Mouse (Mus musculus) liver, embryonic 16.5 days (tissue): ENCODE measurements at regions not wholly inside any gene's neighbourhood (a gene's known extent, or its start where the extent isn't known, plus 50 kb on each side); places are given as distances from the start of the nearest gene placed in this dataset.

Source experiments
- ATAC-seq: fragments of 200-750 bp; cut with Nextera tagmentation; 2 replicates; pipeline ENCODE4 v1.8.0; 2017; ENCODE audit warnings: low read depth, mild to moderate bottlenecking, moderate number of reproducible peaks, moderate library complexity
- H3K27ac ChIP-seq: fragments of 300-500 bp; sonication (generic); 2 replicates; pipeline ENCODE4 v1.5.1; 2014; ENCODE audit warnings: mild to moderate bottlenecking, low read length
- H3K27me3 ChIP-seq: fragments of 300-500 bp; sonication (generic); 2 replicates; pipeline ENCODE4 v1.6.1; 2014; ENCODE audit warnings: low read depth, low read length, mixed read lengths; ENCODE audit not compliant: control insufficient read depth, insufficient read depth
- H3K36me3 ChIP-seq: fragments of 300-500 bp; sonication (generic); 2 replicates; pipeline ENCODE4 v1.6.1; 2014; ENCODE audit warnings: mild to moderate bottlenecking; ENCODE audit not compliant: control insufficient read depth, insufficient read depth
- H3K4me1 ChIP-seq: fragments of 300-500 bp; sonication (generic); 2 replicates; pipeline ENCODE4 v1.6.1; 2014; ENCODE audit warnings: low read depth, low read length, mixed read lengths; ENCODE audit not compliant: control insufficient read depth
- H3K4me2 ChIP-seq: fragments of 300-500 bp; sonication (generic); 2 replicates; pipeline ENCODE4 v1.6.1; 2014; ENCODE audit warnings: low read depth, low read length, mixed read lengths
- H3K4me3 ChIP-seq: fragments of 300-500 bp; sonication (generic); 2 replicates; pipeline ENCODE4 v1.5.1; 2014; ENCODE audit warnings: low read depth, mild to moderate bottlenecking, low read length
- H3K9ac ChIP-seq: fragments of 300-500 bp; sonication (generic); 2 replicates; pipeline ENCODE4 v1.6.1; 2014; ENCODE audit warnings: low read depth, low read length
- H3K9me3 ChIP-seq: fragments of 300-500 bp; sonication (generic); replicated peaks from 2 replicates; pipeline ENCODE4 v1.6.1; 2016; ENCODE audit warnings: low read length; ENCODE audit not compliant: control insufficient read depth
- WGBS: fragments of 180-500 bp; shearing (Covaris S2); extraction: QIAGEN DNeasy Blood & Tissue Kit; methylation state at CpG from one replicate; pipeline ENCODE4 v1.1.7; 2014; ENCODE audit not compliant: insufficient replicate concordance; 5-methylcytosine and 5-hydroxymethylcytosine counted together

- Histone ChIP-seq H3K9ac (no peak overlapping the region), H3K4me1 (no peaks in the 10 kb centered on the region), H3K9me3 (no peaks in the 10 kb centered on the region), H3K36me3 (no peaks in the 10 kb centered on the region), H3K4me2 (no peak overlapping the region), H3K4me3 (no peak overlapping the region), H3K27ac (no peak overlapping the region), H3K27me3 (no peaks in the 10 kb centered on the region)
- no peak for ATAC-seq
- 39% methylated on average over 4 of the region's 4 CpGs for WGBS
Observed at GRCm38 (mm10) chr16:5651002-5651401, 234.2 kb upstream of the Rbfox1 start.

GRCm38 (mm10) chr16:5639956-5640355 lies 245.2 kb upstream of the Rbfox1 start:
- ATAC-seq, result no peak
- Histone ChIP-seq H3K4me1 (no peaks in the 10 kb centered on the region), H3K9ac (no peak overlapping the region), H3K36me3 (no peaks in the 10 kb centered on the region), H3K4me2 (no peak overlapping the region), H3K4me3 (no peak overlapping the region), H3K27me3 (no peaks in the 10 kb centered on the region), H3K27ac (no peak overlapping the region), H3K9me3 (no peaks in the 10 kb centered on the region)
- 65% methylated on average over 5 of the region's 5 CpGs for WGBS

- Histone ChIP-seq H3K27ac (no peak overlapping the region), H3K4me2 (no peak overlapping the region), H3K4me1 (no peaks in the 10 kb centered on the region), H3K9me3 (no peaks in the 10 kb centered on the region), H3K4me3 (no peak overlapping the region), H3K9ac (no peak overlapping the region), H3K27me3 (no peaks in the 10 kb centered on the region), H3K36me3 (no peaks in the 10 kb centered on the region)
- no peak for ATAC-seq
- 47% methylated on average over 3 of the region's 3 CpGs for WGBS
Observed at GRCm38 (mm10) chr16:5629996-5630395, 255.2 kb upstream of the Rbfox1 start.

- Histone ChIP-seq H3K4me2 (no peak overlapping the region), H3K27me3 (no peaks in the 10 kb centered on the region), H3K4me1 (no peaks in the 10 kb centered on the region), H3K4me3 (no peak overlapping the region), H3K9me3 (no peaks in the 10 kb centered on the region), H3K27ac (no peak overlapping the region), H3K9ac (no peak overlapping the region), H3K36me3 (no peaks in the 10 kb centered on the region)
- ATAC-seq, result no peak
- 40% methylated on average over 4 of the region's 4 CpGs for WGBS
Observed at GRCm38 (mm10) chr16:5627910-5628309, 257.2 kb upstream of the Rbfox1 start.

GRCm38 (mm10) chr16:5627117-5627909 lies 257.8 kb upstream of the Rbfox1 start:
- no peaks in the 10 kb centered on the region for H3K36me3 ChIP-seq
- 25% methylated on average over 5 of the region's 5 CpGs for WGBS
- no peaks in the 10 kb centered on the region for H3K4me1 ChIP-seq
- ATAC-seq, result no peak
- no peak overlapping the region for H3K27ac ChIP-seq
- no peak overlapping the region for H3K9ac ChIP-seq
- H3K9me3 ChIP-seq, result no peaks in the 10 kb centered on the region
- no peak overlapping the region for H3K4me3 ChIP-seq
- H3K4me2 ChIP-seq, result no peak overlapping the region
- H3K27me3 ChIP-seq, result no peaks in the 10 kb centered on the region

GRCm38 (mm10) chr16:5625159-5625558 lies 260.0 kb upstream of the Rbfox1 start:
- no peaks in the 10 kb centered on the region for H3K9me3 ChIP-seq
- WGBS, result 26% methylated on average over 3 of the region's 3 CpGs
- H3K27me3 ChIP-seq, result no peaks in the 10 kb centered on the region
- H3K36me3 ChIP-seq, result no peaks in the 10 kb centered on the region
- no peak for ATAC-seq
- no peak overlapping the region for H3K9ac ChIP-seq
- H3K27ac ChIP-seq, result no peak overlapping the region
- H3K4me1 ChIP-seq, result no peaks in the 10 kb centered on the region
- no peak overlapping the region for H3K4me3 ChIP-seq
- no peak overlapping the region for H3K4me2 ChIP-seq

GRCm38 (mm10) chr16:5620566-5620965 lies 264.6 kb upstream of the Rbfox1 start:
- H3K4me1 ChIP-seq, result no peaks in the 10 kb centered on the region
- H3K4me3 ChIP-seq, result no peak overlapping the region
- no peaks in the 10 kb centered on the region for H3K36me3 ChIP-seq
- no peak overlapping the region for H3K9ac ChIP-seq
- ATAC-seq, result no peak
- H3K4me2 ChIP-seq, result no peak overlapping the region
- H3K27ac ChIP-seq, result no peak overlapping the region
- whole genome bisulfite sequencing, result 71% methylated on average over 3 of the region's 3 CpGs
- no peaks in the 10 kb centered on the region for H3K9me3 ChIP-seq
- H3K27me3 ChIP-seq, result no peaks in the 10 kb centered on the region

GRCm38 (mm10) chr16:5616356-5616755 lies 268.8 kb upstream of the Rbfox1 start:
- H3K27ac ChIP-seq, result no peak overlapping the region
- H3K4me2 ChIP-seq, result no peak overlapping the region
- WGBS, result 63% methylated on average over 5 of the region's 5 CpGs
- H3K4me1 ChIP-seq, result no peaks in the 10 kb centered on the region
- H3K9me3 ChIP-seq, result no peaks in the 10 kb centered on the region
- H3K9ac ChIP-seq, result no peak overlapping the region
- H3K4me3 ChIP-seq, result no peak overlapping the region
- ATAC-seq, result no peak
- no peaks in the 10 kb centered on the region for H3K36me3 ChIP-seq
- H3K27me3 ChIP-seq, result no peaks in the 10 kb centered on the region

- no peaks in the 10 kb centered on the region for H3K27me3 ChIP-seq
- no peak overlapping the region for H3K4me2 ChIP-seq
- WGBS, result 67% methylated on average over 6 of the region's 6 CpGs
- no peak overlapping the region for H3K9ac ChIP-seq
- no peaks in the 10 kb centered on the region for H3K4me1 ChIP-seq
- no peak for ATAC-seq
- H3K4me3 ChIP-seq, result no peak overlapping the region
- no peaks in the 10 kb centered on the region for H3K36me3 ChIP-seq
- no peak overlapping the region for H3K27ac ChIP-seq
- H3K9me3 ChIP-seq, result no peaks in the 10 kb centered on the region
Observed at GRCm38 (mm10) chr16:5595359-5595758, 289.8 kb upstream of the Rbfox1 start.
